Mouse (Mus musculus): ENCODE data around the gene Ccdc6.

DNA sequence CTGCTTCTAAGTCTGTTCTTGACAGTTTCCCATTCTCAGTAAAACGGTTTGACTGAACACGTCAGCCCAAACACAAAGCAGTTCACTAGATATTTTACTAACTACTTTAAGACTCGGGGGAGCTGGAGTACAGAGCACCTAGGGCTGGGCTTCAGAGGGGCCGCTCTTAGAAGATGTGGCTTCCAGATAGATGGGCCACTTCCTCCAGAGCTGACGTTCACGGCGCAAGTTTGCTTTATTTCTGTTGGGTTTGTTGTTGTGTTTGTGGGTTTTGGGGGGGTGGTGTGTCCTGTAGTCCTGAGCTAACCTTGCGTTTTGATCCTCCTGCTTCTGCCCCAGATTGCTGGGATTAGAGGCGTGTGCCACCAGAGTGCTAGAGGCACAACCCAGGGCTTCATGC lies 83.8 kb downstream of the Ccdc6 start:
- no peak for TF ChIP-seq CTCF (IDR thresholded peaks at IDR 0.05; ENCODE audit: low read depth, low read length)
- TF ChIP-seq POLR2A (IDR thresholded peaks at IDR 0.05; ENCODE audit: insufficient read depth, low read length) = no peak
- no peak for TF ChIP-seq EP300 (IDR thresholded peaks at IDR 0.05; ENCODE audit: insufficient read depth, low read depth, low read length)
